Mouse (Mus musculus): Measurements from ENCODE around the gene Fasl. TPM values are rescaled to one million over a fixed set of nuclear protein-coding genes. Genes with fewer than 3 reads are reported as not detected.

Gene Fasl
- 0.27 TPM in 1 of 2 replicates, not detected in the other for total RNA-seq (2023)

GRCm38 (mm10) chr1:161788339-161788738 is at the start of gene Fasl:
Gene Fasl (minus strand): TSS chr1:161788495.

Other genes with a start within 250 kb of the Fasl start
- 480 and 672 TPM in 2 replicates for gene Suco, start 88.2 kb upstream of the Fasl start, total RNA-seq (2023)
- gene Pigc, start 180.7 kb upstream of the Fasl start, total RNA-seq (2023) = 14.3 and 17.4 TPM in 2 replicates
- not detected in 2 replicates for gene 4930558K02Rik, start 191.1 kb upstream of the Fasl start, total RNA-seq (2023)

Measured in neutrophil, adult 65 days (primary cell).